In genomic region chr3:68795641-68796040, GRCm38 (mm10) we compare ENCODE assay signal across 11 mouse cellular contexts.
DNase-seq lines count a peak whose midpoint lies in the region; ATAC-seq and TF ChIP-seq lines count a peak whose summit lies in the region.
"Had no signal": no experiment of that assay in that cellular context is flagged by ENCODE, and none has a peak within 500 bp of the region (broad histone marks: within the 10 kb centered on the region; RNA-seq: fewer than 3 reads in every experiment).

No protein-coding gene starts in this region.

- no peak for TF ChIP-seq CTCF in hindbrain, postnatal 0 days (IDR thresholded peaks at IDR 0.05; ENCODE audit: low read depth)
- no peak for TF ChIP-seq CTCF in brain, embryonic 14.5 days (IDR thresholded peaks at IDR 0.05; ENCODE audit: borderline replicate concordance, extremely low read depth, insufficient read depth, insufficient read length)
- TF ChIP-seq CTCF in lung, embryonic 14.5 days (IDR thresholded peaks at IDR 0.05; ENCODE audit: low read depth) = no peak

- no peaks in the 10 kb centered on the region for H3K27me3 ChIP-seq in hindbrain, postnatal 0 days (ENCODE audit: insufficient read depth, low read length)
- no peaks in the 10 kb centered on the region for H3K27me3 ChIP-seq in hindbrain, embryonic 13.5 days
- no peaks in the 10 kb centered on the region for H3K27me3 ChIP-seq in lung, embryonic 14.5 days (ENCODE audit: insufficient read depth, low read length)

- H3K36me3 ChIP-seq in hindbrain, postnatal 0 days (ENCODE audit: insufficient read depth, low read length) = no peaks in the 10 kb centered on the region
- H3K36me3 ChIP-seq in hindbrain, embryonic 13.5 days = no peaks in the 10 kb centered on the region
- H3K36me3 ChIP-seq in lung, embryonic 14.5 days (ENCODE audit: insufficient read depth) = no peaks in the 10 kb centered on the region

- H3K9me3 ChIP-seq in hindbrain, postnatal 0 days (ENCODE audit: low read length) = no peaks in the 10 kb centered on the region
- no peaks in the 10 kb centered on the region; the same call in 1 of the 2 replicates for H3K9me3 ChIP-seq in hindbrain, embryonic 13.5 days
- no peaks in the 10 kb centered on the region for H3K9me3 ChIP-seq in lung, embryonic 14.5 days (ENCODE audit: low read depth, low read length)

- peak; percentile 26 for DNase-seq in hindbrain, postnatal 0 days (ENCODE audit: low spot score)
- DNase-seq in NIH3T3 (ENCODE audit: low read depth) = peak; percentile 67
- peak; percentile 74 for DNase-seq in brain, embryonic 14.5 days (ENCODE audit: low read depth)
- peak; percentile 57 for DNase-seq in lung, embryonic 14.5 days
- no peak for DNase-seq in spleen, postnatal 14 days (ENCODE audit: low spot score in 2 of 2)
- DNase-seq in left cerebral cortex, adult 18-20 months (ENCODE audit: low spot score in 2 of 2) = no peak
- no peak for DNase-seq in urinary bladder, postnatal 10 days (ENCODE audit: low spot score)
- DNase-seq: cerebellum, adult 9-10 months; right cerebral cortex, postnatal 4 days had no signal

- TF ChIP-seq POLR2A in brain, embryonic 14.5 days (IDR thresholded peaks at IDR 0.05; ENCODE audit: borderline replicate concordance, extremely low read depth, insufficient read depth, insufficient read length, poor library complexity, severe bottlenecking) = no peak

- 35% methylated on average over 3 of the region's 3 CpGs for WGBS in hindbrain, postnatal 0 days
- WGBS in hindbrain, embryonic 13.5 days = 68% methylated on average over 3 of the region's 3 CpGs
- 31% methylated on average over 3 of the region's 3 CpGs for WGBS in lung, embryonic 14.5 days

- H3K9ac ChIP-seq in hindbrain, postnatal 0 days (replicated peaks; ENCODE audit: low read length) = no peak overlapping the region
- H3K9ac ChIP-seq in hindbrain, embryonic 13.5 days = no peak overlapping the region
- no peak overlapping the region for H3K9ac ChIP-seq in lung, embryonic 14.5 days

- H3K4me3 ChIP-seq in hindbrain, postnatal 0 days (ENCODE audit: low read length) = no peak overlapping the region
- no peak overlapping the region for H3K4me3 ChIP-seq in hindbrain, embryonic 13.5 days
- H3K4me3 ChIP-seq in lung, embryonic 14.5 days (ENCODE audit: low read depth, low read length) = no peak overlapping the region
- H3K4me3 ChIP-seq: left cerebral cortex, adult 2 months had no signal

- no peak overlapping the region for H3K27ac ChIP-seq in hindbrain, postnatal 0 days
- no peak overlapping the region for H3K27ac ChIP-seq in hindbrain, embryonic 13.5 days
- H3K27ac ChIP-seq in lung, embryonic 14.5 days (ENCODE audit: low read depth) = no peak overlapping the region
- H3K27ac ChIP-seq: left cerebral cortex, adult 2 months had no signal

- ATAC-seq in hindbrain, postnatal 0 days = no peak
- ATAC-seq in hindbrain, embryonic 13.5 days (ENCODE audit: low FRiP score) = no peak
- ATAC-seq in lung, embryonic 14.5 days (ENCODE audit: insufficient read depth) = no peak

- 0 out of 2 replicates have a peak, but pooled peaks cover 11% of the 10 kb centered on the region for H3K4me1 ChIP-seq in hindbrain, postnatal 0 days (ENCODE audit: insufficient read depth, low read length)
- peaks cover 9% of the 10 kb centered on the region for H3K4me1 ChIP-seq in hindbrain, embryonic 13.5 days (replicated peaks)
- 0 out of 2 replicates have a peak, but pooled peaks cover 3% of the 10 kb centered on the region for H3K4me1 ChIP-seq in lung, embryonic 14.5 days (ENCODE audit: insufficient read depth)

- no peak overlapping the region for H3K4me2 ChIP-seq in hindbrain, postnatal 0 days (ENCODE audit: low read depth, low read length)
- no peak overlapping the region for H3K4me2 ChIP-seq in hindbrain, embryonic 13.5 days
- H3K4me2 ChIP-seq in lung, embryonic 14.5 days = no peak overlapping the region

Comparison
In these comparisons a context has a peak if more than half of its experiments do, and no peak if none do; other contexts are left out.
1. DNase-seq: peak in hindbrain, postnatal 0 days (single experiment), NIH3T3 (single experiment), brain, embryonic 14.5 days (single experiment) and lung, embryonic 14.5 days (single experiment); none in spleen, postnatal 14 days (0 of 2), left cerebral cortex, adult 18-20 months (0 of 2) and urinary bladder, postnatal 10 days (single experiment).